ENCODE assay signal across 8 mouse cellular contexts in the genomic region with DNA sequence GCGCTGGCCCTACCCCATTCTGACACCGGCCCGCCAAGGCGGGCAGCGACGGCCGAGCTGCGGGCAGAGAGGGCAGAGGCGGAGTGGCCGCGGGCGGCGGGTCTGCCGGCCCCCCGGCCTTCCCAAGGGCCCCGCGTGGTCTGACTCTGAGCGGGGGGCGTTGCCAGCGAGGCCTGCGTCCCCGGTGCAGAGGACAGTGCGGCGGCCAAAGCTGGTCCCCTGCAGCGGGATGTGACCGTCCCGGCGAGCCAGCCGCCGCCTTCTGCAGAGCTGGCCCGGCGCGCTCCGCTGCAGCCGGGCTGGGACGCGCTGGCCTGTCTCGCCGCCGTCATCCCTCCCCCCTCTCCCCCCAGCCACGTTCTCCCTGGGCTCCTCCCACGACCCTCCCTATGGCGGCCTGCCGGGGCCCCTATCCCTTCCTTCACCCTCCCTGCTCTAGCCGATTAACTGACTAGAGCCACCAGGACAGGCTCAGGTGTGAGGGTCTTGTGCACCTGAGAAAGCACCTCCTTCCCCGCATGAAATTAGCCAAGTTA. TPM values are rescaled to one million over a fixed set of nuclear protein-coding genes. Genes with fewer than 3 reads are reported as not detected.
DNase-seq lines count a peak whose midpoint lies in the region; ATAC-seq and TF ChIP-seq lines count a peak whose summit lies in the region.

Gene Fndc4, minus strand, starts transcription at position 475 of the 536 bp plus-strand sequence.

- H3K9ac ChIP-seq in heart, embryonic 15.5 days = peak within 1 kb of the TSS; percentile 75
- H3K9ac ChIP-seq in lung, embryonic 16.5 days (ENCODE audit: low read length) = peak within 1 kb of the TSS; percentile 88

- H3K27me3 ChIP-seq in heart, embryonic 15.5 days = no peaks in the 10 kb centered on the region
- H3K27me3 ChIP-seq in lung, embryonic 16.5 days (ENCODE audit: control insufficient read depth, insufficient read depth, low read depth, low read length) = no peaks in the 10 kb centered on the region; the same call in 1 of the 2 replicates

- WGBS in heart, embryonic 15.5 days = under 1% methylated on average over 46 of the region's 46 CpGs
- under 1% methylated on average over 38 of the region's 46 CpGs for WGBS in lung, embryonic 16.5 days

- H3K36me3 ChIP-seq in heart, embryonic 15.5 days = no peaks in the 10 kb centered on the region
- H3K36me3 ChIP-seq in lung, embryonic 16.5 days (ENCODE audit: control insufficient read depth, insufficient read depth, low read length) = no peaks in the 10 kb centered on the region

- H3K9me3 ChIP-seq in heart, embryonic 15.5 days (replicated peaks) = no peaks in the 10 kb centered on the region
- no peaks in the 10 kb centered on the region for H3K9me3 ChIP-seq in lung, embryonic 16.5 days (ENCODE audit: control insufficient read depth, low read length)

- ATAC-seq in heart, embryonic 15.5 days (replicated peaks; ENCODE audit: insufficient number of reproducible peaks, insufficient read depth, low FRiP score, low read depth) = peak; percentile 55
- peak; percentile 72 for ATAC-seq in lung, embryonic 16.5 days (ENCODE audit: low read depth)
- no peak for ATAC-seq in erythroid progenitor cell, adult 5-6 weeks (replicated peaks; ENCODE audit: low FRiP score, poor library complexity, severe bottlenecking)

- H3K4me2 ChIP-seq in heart, embryonic 15.5 days = peak within 1 kb of the TSS; percentile 97
- peak within 1 kb of the TSS; percentile 96 for H3K4me2 ChIP-seq in lung, embryonic 16.5 days (ENCODE audit: low read depth, low read length)

- H3K4me3 ChIP-seq in heart, embryonic 15.5 days = peak within 1 kb of the TSS; percentile 70
- H3K4me3 ChIP-seq in layer of hippocampus, adult 2 months = peak within 1 kb of the TSS; percentile 81
- H3K4me3 ChIP-seq in lung, embryonic 16.5 days (ENCODE audit: low read length) = peak within 1 kb of the TSS; percentile 79

- 0 out of 2 replicates have a peak within 1 kb of the TSS, but pooled peaks have one; percentile 14 for H3K27ac ChIP-seq in heart, embryonic 15.5 days
- H3K27ac ChIP-seq in layer of hippocampus, adult 2 months = peak within 1 kb of the TSS; percentile 96
- peak within 1 kb of the TSS; percentile 27; the same call in 1 of the 2 replicates for H3K27ac ChIP-seq in lung, embryonic 16.5 days (ENCODE audit: low read length)

- H3K4me1 ChIP-seq in heart, embryonic 15.5 days (replicated peaks) = peaks cover 26% of the 10 kb centered on the region
- H3K4me1 ChIP-seq in lung, embryonic 16.5 days (replicated peaks; ENCODE audit: control insufficient read depth, insufficient read depth, low read length) = peaks cover 13% of the 10 kb centered on the region

- DNase-seq in 3134 (ENCODE audit: extremely low read depth, insufficient read length, low spot score) (peak; percentile 54), NIH3T3 (ENCODE audit: low read depth) (peak; percentile 59)
- DNase-seq in embryo, embryonic 10.5 days (ENCODE audit: low spot score) = peak; percentile 83
- DNase-seq in layer of hippocampus, adult 2 months (ENCODE audit: low spot score in 2 of 2) = peak; percentile 49 to 59
- peak; percentile 69 for DNase-seq in right cerebral cortex, postnatal 25 days

- TF ChIP-seq CTCF in layer of hippocampus, adult 2 months (conservative IDR thresholded peaks at IDR 0.05) = no peak

RNA-seq across cellular contexts. Expression of gene Fndc4, which starts in this region (rescaled TPM):
- 16.4 and 24.1 TPM in 2 replicates for polyA plus RNA-seq in heart, embryonic 15.5 days (2015; fragmentation: Nextera tagmentation; extraction: Ambion mirVana)
- 100 to 1,000 TPM; 180 to 215 TPM for total RNA-seq in layer of hippocampus, adult 2 months (2021)
- polyA plus RNA-seq in lung, embryonic 16.5 days (2015; fragmentation: Nextera tagmentation; extraction: Ambion mirVana) = 28.7 and 34.5 TPM in 2 replicates
- not detected in 2 replicates for total RNA-seq in erythroid progenitor cell, adult 5-6 weeks (2015; ENCODE audit: low replicate concordance)
- total RNA-seq in erythroid progenitor cell, adult 5-6 weeks (2017; ENCODE audit: low replicate concordance) = 0.08 TPM in 1 of 2 replicates, not detected in the other

Comparison
In these comparisons a context has a peak if more than half of its experiments do, and no peak if none do; other contexts are left out.
1. RNA of gene Fndc4 (total RNA-seq): 180 to 215 TPM in layer of hippocampus, adult 2 months; 0.08 TPM in erythroid progenitor cell, adult 5-6 weeks; every median in the first group is over 100 times any median in the second.
2. H3K27ac ChIP-seq: peak in every context shown above with its lines; median percentile 96 in layer of hippocampus, adult 2 months; 27 in lung, embryonic 16.5 days; 14 in heart, embryonic 15.5 days.
3. Peak in every context shown above with its lines, with median percentiles within 50 percentile points of each other: DNase-seq and H3K4me3 ChIP-seq.